Mouse (Mus musculus) embryonic facial prominence, embryonic 14.5 days (tissue): Measurements from ENCODE around the gene Minar1. TPM values are rescaled to one million over a fixed set of nuclear protein-coding genes. Genes with fewer than 3 reads are reported as not detected.

Experiments
- ATAC-seq: fragments of 200-750 bp; cut with Nextera tagmentation; 2 replicates; pipeline ENCODE4 v1.8.0; 2017; ENCODE audit warnings: low read depth, moderate number of reproducible peaks, moderate TSS enrichment
- DNase-seq: peaks from one replicate; pipeline ENCODE4 v3.0.0-alpha.2; 2015; ENCODE audit warnings: low spot score
- H3K27ac ChIP-seq: fragments of 300-500 bp; sonication (generic); replicated peaks from 2 replicates; pipeline ENCODE4 v1.5.1; 2014; ENCODE audit warnings: low read depth, mild to moderate bottlenecking, low read length, moderate library complexity
- H3K27me3 ChIP-seq: fragments of 300-500 bp; sonication (generic); replicated peaks from 2 replicates; pipeline ENCODE4 v1.6.1; 2014; ENCODE audit warnings: low read length; ENCODE audit not compliant: control insufficient read depth, insufficient read depth
- H3K36me3 ChIP-seq: fragments of 300-500 bp; sonication (generic); 2 replicates; pipeline ENCODE4 v1.6.1; 2014; ENCODE audit warnings: low read length, mixed read lengths; ENCODE audit not compliant: control insufficient read depth, insufficient read depth
- H3K4me1 ChIP-seq: fragments of 300-500 bp; sonication (generic); 2 replicates; pipeline ENCODE4 v1.6.1; 2014; ENCODE audit warnings: antibody characterized with exemption, low read length; ENCODE audit not compliant: control insufficient read depth, insufficient read depth
- H3K4me2 ChIP-seq: fragments of 300-500 bp; sonication (generic); 2 replicates; pipeline ENCODE4 v1.6.1; 2014; ENCODE audit warnings: low read depth, mild to moderate bottlenecking, low read length, moderate library complexity, mixed read lengths
- H3K4me3 ChIP-seq: fragments of 300-500 bp; sonication (generic); 2 replicates; pipeline ENCODE4 v1.5.1; 2014; ENCODE audit warnings: low read depth, mild to moderate bottlenecking, low read length
- H3K9ac ChIP-seq: fragments of 300-500 bp; sonication (generic); 2 replicates; pipeline ENCODE4 v1.6.1; 2014; ENCODE audit warnings: low read depth, mild to moderate bottlenecking, low read length, moderate library complexity, mixed read lengths
- H3K9me3 ChIP-seq: fragments of 300-500 bp; sonication (generic); 2 replicates; pipeline ENCODE4 v1.6.1; 2016; ENCODE audit warnings: low read length; ENCODE audit not compliant: control insufficient read depth
- WGBS: fragments of 180-500 bp; shearing (Covaris S2); extraction: QIAGEN DNeasy Blood & Tissue Kit; methylation state at CpG from one replicate; pipeline ENCODE4 v1.1.7; 2014; 5-methylcytosine and 5-hydroxymethylcytosine counted together
- polyA plus RNA-seq: library from polyadenylated mRNA; unstranded; fragments of >200 nt; fragmentation: Nextera tagmentation; extraction: Ambion mirVana; gene quantifications from 2 replicates; pipeline ENCODE4 v1.2.1, GENCODE M21; 2014

The Minar1 gene
- polyA plus RNA-seq, 1 experiment from 2014 or later, result 0.18 TPM

DNA sequence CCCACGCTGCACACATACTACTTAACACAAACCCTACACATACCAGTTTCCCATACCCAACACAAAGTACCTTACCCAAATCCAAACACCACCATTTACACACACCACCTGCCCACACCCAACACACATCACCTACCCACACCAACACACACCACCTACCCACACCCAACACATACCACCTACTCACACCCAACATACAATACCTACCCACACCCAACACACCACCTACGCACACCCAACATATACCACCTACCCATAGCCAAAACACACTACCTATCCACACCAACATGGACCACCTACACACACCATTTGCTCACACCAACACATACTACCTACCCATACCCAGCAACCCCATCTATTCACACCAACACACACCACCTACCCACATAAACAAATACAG is 6.0 kb downstream of the Minar1 start:
- DNase-seq (no peak), ATAC-seq (no peak)
- WGBS, result 90% methylated on average over 2 of the region's 2 CpGs
- H3K9me3 ChIP-seq, result no peaks in the 10 kb centered on the region
- peaks cover 17% of the 10 kb centered on the region for H3K27me3 ChIP-seq
- no peak overlapping the region for H3K4me2 ChIP-seq
- H3K4me1 ChIP-seq, result no peaks in the 10 kb centered on the region
- H3K4me3 ChIP-seq, result no peak overlapping the region
- no peak overlapping the region for H3K27ac ChIP-seq
- H3K9ac ChIP-seq, result no peak overlapping the region
- H3K36me3 ChIP-seq, result no peaks in the 10 kb centered on the region

DNA sequence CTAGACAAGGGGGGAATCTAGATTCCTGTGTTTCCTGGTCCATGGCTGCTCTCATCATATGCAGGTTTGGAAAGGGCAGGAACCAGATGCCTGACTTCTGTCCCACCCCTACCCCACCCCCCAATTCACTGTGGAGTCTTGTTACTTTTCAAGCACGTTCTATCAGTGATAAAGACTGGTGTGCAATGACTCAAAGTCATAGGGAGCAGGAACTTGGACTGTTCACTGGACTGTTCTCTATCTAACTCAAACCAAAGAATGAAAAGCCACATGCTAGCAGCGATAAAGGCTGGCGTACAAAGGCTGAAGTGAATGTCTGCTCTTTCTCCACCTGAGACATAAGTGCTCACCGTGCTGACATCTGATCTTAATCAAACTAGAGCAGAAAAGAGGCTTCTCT is 12.3 kb downstream of the Minar1 start:
- WGBS, result 38% methylated on average over 4 of the region's 4 CpGs
- DNase-seq, result no peak

DNA sequence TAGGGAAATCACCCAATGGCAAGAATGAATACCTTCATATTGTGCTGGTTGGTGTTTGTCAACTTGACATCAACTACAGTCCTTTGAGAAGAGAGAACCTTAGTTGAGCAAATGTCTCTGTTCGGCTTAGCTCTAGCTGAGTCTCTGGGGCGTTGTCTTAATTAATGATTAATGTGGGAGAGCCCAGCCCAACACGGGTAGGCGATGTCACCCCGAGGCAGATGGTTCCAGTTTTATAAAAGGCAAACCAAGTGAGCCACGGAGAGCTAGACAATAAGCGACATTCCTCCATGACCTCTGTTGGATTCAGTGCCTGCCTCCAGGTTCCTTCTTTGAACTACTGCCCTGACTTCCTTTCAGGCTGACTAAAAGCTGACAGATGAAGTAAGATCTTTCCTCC is 15.6 kb downstream of the Minar1 start:
- no peak overlapping the region for H3K4me2 ChIP-seq
- 75% methylated on average over 7 of the region's 7 CpGs for WGBS
- H3K9ac ChIP-seq, result no peak overlapping the region
- no peaks in the 10 kb centered on the region for H3K4me1 ChIP-seq
- H3K4me3 ChIP-seq, result no peak overlapping the region
- H3K36me3 ChIP-seq, result no peaks in the 10 kb centered on the region
- ATAC-seq (no peak), DNase-seq (no peak)
- no peak overlapping the region for H3K27ac ChIP-seq
- H3K9me3 ChIP-seq, result no peaks in the 10 kb centered on the region
- no peaks in the 10 kb centered on the region for H3K27me3 ChIP-seq

More for the DNA sequence above, 12.3 kb downstream of the Minar1 start:
- no peak overlapping the region for H3K27ac ChIP-seq
- H3K4me2 ChIP-seq, result no peak overlapping the region
- H3K4me1 ChIP-seq, result no peaks in the 10 kb centered on the region
- no peaks in the 10 kb centered on the region for H3K27me3 ChIP-seq
- no peak for ATAC-seq
- H3K4me3 ChIP-seq, result no peak overlapping the region
- no peaks in the 10 kb centered on the region for H3K9me3 ChIP-seq
- no peak overlapping the region for H3K9ac ChIP-seq
- no peaks in the 10 kb centered on the region for H3K36me3 ChIP-seq

DNA sequence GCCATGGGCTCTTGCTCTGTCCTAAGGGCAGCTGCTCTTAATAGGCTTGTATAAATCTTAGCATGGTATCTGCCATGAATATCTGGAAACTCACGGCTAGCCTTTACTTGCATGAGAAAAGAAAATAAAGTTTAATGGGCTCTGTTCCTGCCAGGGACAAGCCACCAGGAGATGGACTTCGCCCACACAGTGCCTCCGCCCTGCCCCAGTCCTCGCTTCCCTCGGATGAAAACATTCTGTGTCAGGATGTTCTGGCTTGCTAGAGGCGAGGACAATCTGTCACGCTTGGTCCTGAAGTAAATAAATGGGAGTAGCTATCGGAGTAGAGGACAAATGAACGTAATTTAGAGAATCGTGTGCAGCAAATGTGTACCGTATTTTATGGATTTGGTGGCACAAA is 16.7 kb downstream of the Minar1 start:
- H3K36me3 ChIP-seq, result no peaks in the 10 kb centered on the region
- H3K9me3 ChIP-seq, result no peaks in the 10 kb centered on the region
- H3K9ac ChIP-seq, result no peak overlapping the region
- no peak for ATAC-seq
- H3K27ac ChIP-seq, result no peak overlapping the region
- H3K4me1 ChIP-seq, result no peaks in the 10 kb centered on the region
- no peak for DNase-seq
- no peak overlapping the region for H3K4me2 ChIP-seq
- no peak overlapping the region for H3K4me3 ChIP-seq
- no peaks in the 10 kb centered on the region for H3K27me3 ChIP-seq
- WGBS, result 55% methylated on average over 11 of the region's 11 CpGs

DNA sequence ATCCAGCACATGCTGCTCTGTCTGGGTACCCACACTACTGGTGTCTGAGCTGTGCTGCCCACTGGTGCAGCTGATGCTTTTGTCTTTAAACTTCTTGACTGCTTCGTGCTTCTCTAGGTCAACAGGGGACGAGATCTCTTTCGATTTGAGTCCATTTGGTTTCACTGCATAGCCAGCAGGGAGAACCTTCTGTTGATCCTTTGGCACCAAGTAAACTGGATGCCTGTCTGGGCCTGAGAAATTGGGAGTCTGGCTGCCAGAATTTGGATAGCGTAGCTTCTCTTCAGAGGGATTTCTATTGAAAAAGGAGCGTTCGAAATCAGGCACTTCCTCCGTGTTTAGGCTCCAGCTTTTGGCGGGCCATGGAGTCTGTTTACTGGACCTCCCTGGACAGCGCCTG is 21.0 kb downstream of the Minar1 start:
- no peaks in the 10 kb centered on the region for H3K9me3 ChIP-seq
- H3K27ac ChIP-seq, result no peak overlapping the region
- ATAC-seq (no peak), DNase-seq (no peak)
- WGBS, result 91% methylated on average over 9 of the region's 9 CpGs
- no peak overlapping the region for H3K4me2 ChIP-seq
- no peaks in the 10 kb centered on the region for H3K36me3 ChIP-seq
- H3K9ac ChIP-seq, result no peak overlapping the region
- H3K4me1 ChIP-seq, result no peaks in the 10 kb centered on the region
- no peaks in the 10 kb centered on the region for H3K27me3 ChIP-seq
- no peak overlapping the region for H3K4me3 ChIP-seq

DNA sequence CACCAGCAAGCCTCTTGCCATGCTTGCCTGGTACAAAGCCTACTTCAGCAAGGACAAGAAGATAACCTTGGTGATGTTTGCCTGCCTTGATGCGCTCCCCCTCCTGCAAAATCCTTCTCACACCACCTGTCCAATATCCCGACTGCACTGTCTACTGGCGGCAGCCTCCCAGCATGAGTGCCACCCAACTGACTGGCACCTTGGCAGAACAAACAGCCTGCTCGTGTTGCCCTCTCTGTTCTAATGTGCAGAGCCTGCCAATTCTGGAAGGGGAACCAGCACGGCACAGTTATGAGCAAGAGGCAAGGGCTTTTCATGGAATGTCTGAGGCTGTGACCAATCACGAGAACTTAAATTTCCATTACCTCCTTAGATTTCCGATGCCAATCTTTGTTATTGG is 22.2 kb downstream of the Minar1 start:
- Histone ChIP-seq H3K9ac (no peak overlapping the region), H3K4me1 (no peaks in the 10 kb centered on the region), H3K36me3 (no peaks in the 10 kb centered on the region), H3K27ac (no peak overlapping the region), H3K4me3 (no peak overlapping the region), H3K4me2 (no peak overlapping the region), H3K9me3 (no peaks in the 10 kb centered on the region), H3K27me3 (no peaks in the 10 kb centered on the region)
- WGBS, result 79% methylated on average over 7 of the region's 7 CpGs
- DNase-seq (no peak), ATAC-seq (no peak)

DNA sequence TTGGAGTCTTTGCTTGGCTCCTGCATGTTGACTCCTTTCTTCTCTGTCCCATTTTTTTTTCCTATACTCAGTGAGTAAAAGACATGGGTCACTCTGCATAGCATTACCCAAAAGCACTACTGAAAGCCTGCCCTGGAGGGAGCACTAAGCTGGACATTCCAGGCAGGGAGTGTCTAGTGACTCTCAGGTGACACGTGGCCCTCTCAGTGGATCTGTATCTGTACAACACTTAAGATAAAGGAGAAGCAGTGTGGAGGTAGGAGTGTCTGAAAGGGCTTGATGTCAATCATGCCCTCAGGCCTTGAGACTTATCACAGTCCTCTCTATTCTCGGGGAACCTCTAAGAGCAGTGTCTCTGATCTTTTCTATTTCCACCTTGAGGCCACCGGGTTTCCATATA is 25.9 kb downstream of the Minar1 start:
- Histone ChIP-seq H3K27me3 (no peaks in the 10 kb centered on the region), H3K4me2 (no peak overlapping the region), H3K9ac (no peak overlapping the region), H3K9me3 (no peaks in the 10 kb centered on the region), H3K36me3 (no peaks in the 10 kb centered on the region), H3K4me1 (no peaks in the 10 kb centered on the region), H3K27ac (no peak overlapping the region), H3K4me3 (no peak overlapping the region)
- no peak for ATAC-seq
- 56% methylated on average over 3 of the region's 3 CpGs for whole genome bisulfite sequencing
- DNase-seq, result no peak

DNA sequence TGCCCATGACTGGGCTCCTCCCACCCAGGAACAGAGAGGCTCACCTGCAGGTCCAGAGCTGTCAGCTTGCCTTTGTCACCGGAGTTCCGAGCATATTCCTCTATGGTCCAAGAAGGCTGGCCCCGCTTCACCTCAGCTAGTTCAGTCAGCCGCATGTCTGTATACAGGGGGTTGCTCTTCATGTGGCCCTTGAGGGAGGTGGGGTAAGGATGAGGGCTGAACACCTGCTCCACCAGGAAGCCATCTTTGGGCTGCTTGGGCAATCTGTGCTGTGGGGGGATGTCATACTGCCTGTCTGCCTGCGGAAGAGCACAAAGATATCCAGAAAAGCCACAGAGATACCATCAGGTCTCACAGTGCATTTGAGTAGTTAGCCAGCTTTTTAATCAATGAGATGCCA is 26.5 kb downstream of the Minar1 start:
- H3K4me3 ChIP-seq, result no peak overlapping the region
- H3K27me3 ChIP-seq, result no peaks in the 10 kb centered on the region
- no peaks in the 10 kb centered on the region for H3K9me3 ChIP-seq
- H3K36me3 ChIP-seq, result no peaks in the 10 kb centered on the region
- no peaks in the 10 kb centered on the region for H3K4me1 ChIP-seq
- WGBS, result 93% methylated on average over 5 of the region's 5 CpGs
- ATAC-seq (no peak), DNase-seq (no peak)
- no peak overlapping the region for H3K27ac ChIP-seq
- H3K9ac ChIP-seq, result no peak overlapping the region
- H3K4me2 ChIP-seq, result no peak overlapping the region

DNA sequence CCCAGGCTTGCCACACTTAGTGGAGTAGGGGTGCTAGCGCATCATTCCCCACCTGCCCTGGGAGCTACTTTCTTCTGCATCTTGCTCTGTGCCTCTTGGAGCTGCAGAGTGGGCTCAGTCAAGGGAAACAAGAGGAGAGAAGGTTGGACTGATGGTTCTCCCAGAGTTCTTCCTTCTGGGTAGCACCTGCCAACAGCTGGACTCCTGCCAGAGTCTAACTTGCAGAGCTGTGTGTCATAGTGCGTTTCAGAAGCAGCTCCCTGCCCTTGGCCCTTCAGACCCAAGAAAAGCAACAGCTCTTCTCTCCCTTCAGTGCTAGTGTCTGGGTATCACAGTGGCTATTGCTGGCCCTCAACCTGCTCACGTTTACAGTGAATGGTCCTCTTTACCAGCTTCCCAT is 30.5 kb downstream of the Minar1 start:
- no peak for ATAC-seq
- no peak for DNase-seq
- H3K27me3 ChIP-seq, result no peaks in the 10 kb centered on the region
- no peak overlapping the region for H3K9ac ChIP-seq
- no peak overlapping the region for H3K27ac ChIP-seq
- no peaks in the 10 kb centered on the region for H3K9me3 ChIP-seq
- 82% methylated on average over 3 of the region's 3 CpGs for WGBS
- no peak overlapping the region for H3K4me3 ChIP-seq
- H3K36me3 ChIP-seq, result no peaks in the 10 kb centered on the region
- no peaks in the 10 kb centered on the region for H3K4me1 ChIP-seq
- H3K4me2 ChIP-seq, result no peak overlapping the region
